Mouse (Mus musculus) ovary, adult 18-20 months (tissue): ENCODE results near the gene Naif1.

Source experiments
- DNase-seq: peaks from one replicate; pipeline ENCODE4 v3.0.0; 2022; ENCODE audit warnings: low spot score, mixed read lengths

Naif1 gene

GRCm38 (mm10) chr2:32427720-32428119 is 22.5 kb upstream of the Naif1 start:
- no peak for DNase-seq

GRCm38 (mm10) chr2:32428262-32428722 is 22.0 kb upstream of the Naif1 start:
- DNase-seq, result no peak

- DNase-seq, result no peak
These were observed 20.9 kb upstream of the Naif1 start for GRCm38 (mm10) chr2:32429215-32429891.

GRCm38 (mm10) chr2:32430701-32431676 is 19.3 kb upstream of the Naif1 start:
- DNase-seq, result peak; percentile 61

- no peak for DNase-seq
These were observed 13.4 kb upstream of the Naif1 start for GRCm38 (mm10) chr2:32436686-32437372.

GRCm38 (mm10) chr2:32437612-32438166 is 12.6 kb upstream of the Naif1 start:
- no peak for DNase-seq

- DNase-seq, result no peak
These were observed 11.5 kb upstream of the Naif1 start for GRCm38 (mm10) chr2:32438733-32439132.

- DNase-seq, result no peak
These were observed 11.1 kb upstream of the Naif1 start for GRCm38 (mm10) chr2:32439177-32439576.

- DNase-seq, result peak; percentile 42
These were observed 10.1 kb upstream of the Naif1 start for GRCm38 (mm10) chr2:32440164-32440563.

GRCm38 (mm10) chr2:32440632-32441031 is 9.6 kb upstream of the Naif1 start:
- DNase-seq, result no peak

GRCm38 (mm10) chr2:32441550-32441949 is 8.7 kb upstream of the Naif1 start:
- no peak for DNase-seq

GRCm38 (mm10) chr2:32445535-32445934 is 4.7 kb upstream of the Naif1 start:
- no peak for DNase-seq

GRCm38 (mm10) chr2:32447264-32447936 is 2.9 kb upstream of the Naif1 start:
- DNase-seq, result no peak

- DNase-seq, result no peak
These were observed 1.8 kb upstream of the Naif1 start for GRCm38 (mm10) chr2:32448480-32448879.

- peak; percentile 94 for DNase-seq
These were observed 906 bp downstream of the Naif1 start, which contains the start of gene Slc25a25 for GRCm38 (mm10) chr2:32450881-32451844. Gene Slc25a25 (minus strand): TSS chr2:32451445.

GRCm38 (mm10) chr2:32451870-32452372 is 1.7 kb downstream of the Naif1 start:
- DNase-seq, result peak; percentile 98

- peak; percentile 23 for DNase-seq
These were observed 2.2 kb downstream of the Naif1 start for GRCm38 (mm10) chr2:32452441-32452971.

- no peak for DNase-seq
These were observed 3.5 kb downstream of the Naif1 start for GRCm38 (mm10) chr2:32453641-32454303.

- DNase-seq, result no peak
These were observed 4.4 kb downstream of the Naif1 start for GRCm38 (mm10) chr2:32454633-32455032.
